Mouse (Mus musculus): Measurements from ENCODE around the gene Wasf2. TPM values are rescaled to one million over a fixed set of nuclear protein-coding genes. Genes with fewer than 3 reads are reported as not detected.

Gene Wasf2
- polyA plus RNA-seq, 1 experiment from 2014 or later: 64.6 TPM

GRCm38 (mm10) chr4:133090720-133091458 is 39.4 kb upstream of the Wasf2 start:
- no peaks in the 10 kb centered on the region for H3K27me3 ChIP-seq (replicated peaks; ENCODE audit: control insufficient read depth, insufficient read depth, low read length)
- H3K4me2 ChIP-seq (replicated peaks; ENCODE audit: low read depth): 0 out of 2 replicates have a peak overlapping the region, but pooled peaks have one; percentile 32
- H3K4me1 ChIP-seq (replicated peaks; ENCODE audit: control insufficient read depth, insufficient read depth, low read length): peaks cover 25% of the 10 kb centered on the region
- no peaks in the 10 kb centered on the region for H3K36me3 ChIP-seq (ENCODE audit: control insufficient read depth, insufficient read depth)
- 47% methylated on average over 18 of the region's 18 CpGs for WGBS
- no peak for ATAC-seq
- peak overlapping the region; percentile 66 for H3K27ac ChIP-seq (ENCODE audit: low read depth, low read length)
- H3K9me3 ChIP-seq (ENCODE audit: control insufficient read depth): no peaks in the 10 kb centered on the region
- 0 out of 2 replicates have a peak, but pooled peaks have one; percentile 4 for TF ChIP-seq CTCF (IDR thresholded peaks at IDR 0.05; ENCODE audit: low read depth)
- no peak overlapping the region for H3K4me3 ChIP-seq (ENCODE audit: low read depth, low read length)
- H3K9ac ChIP-seq (ENCODE audit: low read depth, low read length): peak overlapping the region; percentile 5; the same call in 1 of the 2 replicates

- no peak for TF ChIP-seq CTCF (IDR thresholded peaks at IDR 0.05; ENCODE audit: low read depth)
- Histone ChIP-seq H3K27me3 (replicated peaks; ENCODE audit: control insufficient read depth, insufficient read depth, low read length) (no peaks in the 10 kb centered on the region), H3K4me2 (replicated peaks; ENCODE audit: low read depth) (no peak overlapping the region), H3K27ac (ENCODE audit: low read depth, low read length) (peak overlapping the region; percentile 66; the same call in 1 of the 2 replicates), H3K4me3 (ENCODE audit: low read depth, low read length) (no peak overlapping the region), H3K36me3 (ENCODE audit: control insufficient read depth, insufficient read depth) (no peaks in the 10 kb centered on the region), H3K9me3 (ENCODE audit: control insufficient read depth) (no peaks in the 10 kb centered on the region), H3K4me1 (replicated peaks; ENCODE audit: control insufficient read depth, insufficient read depth, low read length) (peaks cover 24% of the 10 kb centered on the region), H3K9ac (ENCODE audit: low read depth, low read length) (no peak overlapping the region)
- no peak for ATAC-seq
- WGBS: 76% methylated on average over 4 of the region's 4 CpGs
Measured at GRCm38 (mm10) chr4:133091459-133091785, 38.9 kb upstream of the Wasf2 start.

DNA sequence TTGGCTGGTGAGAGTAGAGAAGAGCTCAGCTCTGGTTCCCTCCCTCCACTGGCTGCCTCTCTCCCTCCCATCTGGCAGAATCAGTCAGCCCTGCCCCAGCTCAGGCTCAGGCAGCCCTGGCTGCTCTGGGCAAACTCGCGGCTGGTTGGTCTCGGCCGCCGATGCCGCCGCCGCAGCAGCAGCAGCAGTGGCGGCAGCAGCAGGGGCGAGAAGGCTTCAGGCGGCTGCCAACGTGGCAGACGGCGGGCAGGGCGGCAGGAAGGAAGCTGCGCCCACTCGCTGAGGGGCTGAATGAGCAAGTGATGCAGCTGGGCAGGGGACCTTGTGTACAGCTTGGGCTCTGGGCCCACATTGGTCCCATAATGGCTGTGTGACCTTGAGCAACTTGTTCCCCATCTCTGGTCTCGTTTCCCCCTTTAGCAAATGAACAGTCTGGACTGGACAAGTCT is 37.8 kb upstream of the Wasf2 start:
- Histone ChIP-seq H3K4me1 (replicated peaks; ENCODE audit: control insufficient read depth, insufficient read depth, low read length) (peaks cover 24% of the 10 kb centered on the region), H3K27ac (ENCODE audit: low read depth, low read length) (peak overlapping the region; percentile 77), H3K9ac (ENCODE audit: low read depth, low read length) (no peak overlapping the region; the same call in 1 of the 2 replicates), H3K27me3 (replicated peaks; ENCODE audit: control insufficient read depth, insufficient read depth, low read length) (no peaks in the 10 kb centered on the region), H3K4me2 (replicated peaks; ENCODE audit: low read depth) (peak overlapping the region; percentile 49), H3K36me3 (ENCODE audit: control insufficient read depth, insufficient read depth) (no peaks in the 10 kb centered on the region), H3K4me3 (ENCODE audit: low read depth, low read length) (no peak overlapping the region), H3K9me3 (ENCODE audit: control insufficient read depth) (no peaks in the 10 kb centered on the region)
- peak; percentile 28; the same call in 1 of the 2 replicates for TF ChIP-seq CTCF (IDR thresholded peaks at IDR 0.05; ENCODE audit: low read depth)
- no peak for ATAC-seq
- 20% methylated on average over 18 of the region's 18 CpGs for WGBS

GRCm38 (mm10) chr4:133093056-133093455 is 37.2 kb upstream of the Wasf2 start:
- Histone ChIP-seq H3K36me3 (ENCODE audit: control insufficient read depth, insufficient read depth) (no peaks in the 10 kb centered on the region), H3K27ac (ENCODE audit: low read depth, low read length) (peak overlapping the region; percentile 77), H3K4me2 (replicated peaks; ENCODE audit: low read depth) (no peak overlapping the region), H3K27me3 (replicated peaks; ENCODE audit: control insufficient read depth, insufficient read depth, low read length) (no peaks in the 10 kb centered on the region), H3K9ac (ENCODE audit: low read depth, low read length) (no peak overlapping the region), H3K4me3 (ENCODE audit: low read depth, low read length) (no peak overlapping the region), H3K9me3 (ENCODE audit: control insufficient read depth) (no peaks in the 10 kb centered on the region), H3K4me1 (replicated peaks; ENCODE audit: control insufficient read depth, insufficient read depth, low read length) (peaks cover 24% of the 10 kb centered on the region; the same call in 1 of the 2 replicates)
- WGBS: 46% methylated on average over 6 of the region's 6 CpGs
- 0 out of 2 replicates have a peak, but pooled peaks have one; percentile 4 for ATAC-seq
- TF ChIP-seq CTCF (IDR thresholded peaks at IDR 0.05; ENCODE audit: low read depth): no peak

GRCm38 (mm10) chr4:133093481-133094033 is 36.7 kb upstream of the Wasf2 start:
- peak; percentile 81 for ATAC-seq
- H3K4me1 ChIP-seq (replicated peaks; ENCODE audit: control insufficient read depth, insufficient read depth, low read length): peaks cover 24% of the 10 kb centered on the region; the same call in 1 of the 2 replicates
- H3K27ac ChIP-seq (ENCODE audit: low read depth, low read length): peak overlapping the region; percentile 77
- no peaks in the 10 kb centered on the region for H3K9me3 ChIP-seq (ENCODE audit: control insufficient read depth)
- no peak overlapping the region for H3K4me3 ChIP-seq (ENCODE audit: low read depth, low read length)
- 17% methylated on average over 6 of the region's 6 CpGs for whole genome bisulfite sequencing
- no peaks in the 10 kb centered on the region for H3K36me3 ChIP-seq (ENCODE audit: control insufficient read depth, insufficient read depth)
- H3K9ac ChIP-seq (ENCODE audit: low read depth, low read length): no peak overlapping the region
- TF ChIP-seq CTCF (IDR thresholded peaks at IDR 0.05; ENCODE audit: low read depth): no peak
- H3K27me3 ChIP-seq (replicated peaks; ENCODE audit: control insufficient read depth, insufficient read depth, low read length): no peaks in the 10 kb centered on the region
- H3K4me2 ChIP-seq (replicated peaks; ENCODE audit: low read depth): peak overlapping the region; percentile 37

DNA sequence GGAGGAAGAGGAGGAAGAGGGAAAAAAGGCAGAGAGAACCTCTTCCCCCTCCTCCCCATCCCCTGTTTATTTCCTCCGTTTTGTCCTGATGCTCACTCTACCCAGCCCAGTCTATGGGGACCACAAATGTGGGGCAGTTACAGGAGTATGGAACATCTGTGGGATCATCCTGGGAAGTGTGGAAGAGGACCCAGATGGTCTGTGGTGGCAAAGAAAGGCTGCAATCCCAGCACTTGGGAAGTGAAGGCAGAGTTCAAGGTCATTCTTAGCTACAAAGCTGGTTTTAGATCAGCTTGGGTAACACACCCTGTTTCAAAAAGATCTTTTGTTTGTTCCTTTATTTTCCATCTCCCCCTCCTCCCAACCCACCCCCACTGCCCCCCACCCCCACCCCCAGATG is 36.0 kb upstream of the Wasf2 start:
- H3K4me1 ChIP-seq (replicated peaks; ENCODE audit: control insufficient read depth, insufficient read depth, low read length): peaks cover 24% of the 10 kb centered on the region; the same call in 1 of the 2 replicates
- no peaks in the 10 kb centered on the region for H3K36me3 ChIP-seq (ENCODE audit: control insufficient read depth, insufficient read depth)
- H3K27ac ChIP-seq (ENCODE audit: low read depth, low read length): peak overlapping the region; percentile 77
- H3K4me3 ChIP-seq (ENCODE audit: low read depth, low read length): no peak overlapping the region
- no peaks in the 10 kb centered on the region for H3K27me3 ChIP-seq (replicated peaks; ENCODE audit: control insufficient read depth, insufficient read depth, low read length)
- TF ChIP-seq CTCF (IDR thresholded peaks at IDR 0.05; ENCODE audit: low read depth): no peak
- H3K9ac ChIP-seq (ENCODE audit: low read depth, low read length): no peak overlapping the region
- H3K4me2 ChIP-seq (replicated peaks; ENCODE audit: low read depth): peak overlapping the region; percentile 37; the same call in 1 of the 2 replicates
- 30% methylated on average over 1 of the region's 1 CpGs for WGBS
- no peaks in the 10 kb centered on the region for H3K9me3 ChIP-seq (ENCODE audit: control insufficient read depth)
- no peak for ATAC-seq
